Mouse (Mus musculus): ENCODE measurements around the gene Ccdc127.

Gene Ccdc127

GRCm38 (mm10) chr13:74390371-74390990 is 40.4 kb downstream of the Ccdc127 start, which contains the start of gene Zfp72:
Gene Zfp72 (minus strand): TSS chr13:74390836.
- peak; percentile 37 to 53 for DNase-seq (ENCODE audit: low spot score in 2 of 2)

- no peak for DNase-seq (ENCODE audit: low spot score in 2 of 2)
Measured at GRCm38 (mm10) chr13:74391156-74391555, 41.0 kb downstream of the Ccdc127 start.

- DNase-seq (ENCODE audit: low spot score in 2 of 2), result no peak
Measured at GRCm38 (mm10) chr13:74399298-74399839, 49.3 kb downstream of the Ccdc127 start, which contains the start of gene Ftl1-ps1. Gene Ftl1-ps1 (plus strand): TSS chr13:74399694.
